Mouse (Mus musculus): ENCODE measurements around the gene Gm9999. TPM values are rescaled to one million over a fixed set of nuclear protein-coding genes. Genes with fewer than 3 reads are reported as not detected.
"Not testable (repeated sequence)": the region's sequence is repeated elsewhere in the genome, so short reads cannot be mapped to it uniquely, and the experiment has no call there.

Gene Gm9999
- polyA plus RNA-seq, 1 experiment, result not detected

DNA sequence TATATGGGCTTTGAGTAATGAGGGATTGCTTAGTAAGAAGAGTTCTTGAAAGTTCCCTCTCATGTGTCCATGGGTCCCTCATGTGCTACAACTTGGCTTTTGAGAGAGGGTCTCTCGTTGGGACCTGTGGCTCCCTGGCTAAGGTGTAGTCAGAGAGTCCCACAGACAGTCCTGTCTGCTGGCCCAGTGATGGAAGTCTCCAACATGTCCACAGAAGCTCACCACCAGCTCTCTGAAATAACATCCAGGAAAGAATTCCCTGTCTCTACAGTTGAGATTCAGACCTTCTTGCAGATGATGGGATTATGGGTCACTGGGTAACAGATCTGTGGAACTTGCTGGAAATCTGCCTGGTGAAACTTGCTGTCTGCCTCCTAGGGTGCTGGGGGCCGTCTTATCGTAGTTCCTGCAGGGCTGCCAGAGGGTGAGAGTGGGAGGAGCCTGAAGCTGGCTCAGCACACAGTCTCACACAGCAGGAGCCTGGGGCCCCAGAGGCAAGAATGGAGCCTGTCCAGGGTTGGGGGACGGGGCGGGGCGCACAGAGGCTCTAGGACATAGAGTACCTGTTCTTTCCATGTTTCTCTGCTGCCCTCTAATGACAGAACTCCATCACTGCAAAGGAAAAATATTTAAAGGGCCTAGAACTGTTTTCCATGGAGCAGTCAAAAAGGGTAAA lies 32.1 kb downstream of the Gm9999 start:
- Histone ChIP-seq H3K4me1 (ENCODE audit: control insufficient read depth, insufficient read depth, low read length) (peaks cover 7% of the 10 kb centered on the region), H3K27ac (ENCODE audit: control insufficient read depth, insufficient read depth, low read depth, low read length, poor library complexity) (peak overlapping the region; percentile 75), H3K4me3 (replicated peaks; ENCODE audit: control insufficient read depth, low read depth, low read length) (no peak overlapping the region)
- WGBS, result 5% methylated on average over 6 of the region's 6 CpGs
- TF ChIP-seq CTCF (IDR thresholded peaks at IDR 0.05; ENCODE audit: control insufficient read depth, insufficient read depth, low read length), result peak; percentile 53
- peak; percentile 20; the same call in 1 of the 2 replicates for TF ChIP-seq POLR2A (IDR thresholded peaks at IDR 0.05; ENCODE audit: borderline replicate concordance, control insufficient read depth, low read depth, low read length)

DNA sequence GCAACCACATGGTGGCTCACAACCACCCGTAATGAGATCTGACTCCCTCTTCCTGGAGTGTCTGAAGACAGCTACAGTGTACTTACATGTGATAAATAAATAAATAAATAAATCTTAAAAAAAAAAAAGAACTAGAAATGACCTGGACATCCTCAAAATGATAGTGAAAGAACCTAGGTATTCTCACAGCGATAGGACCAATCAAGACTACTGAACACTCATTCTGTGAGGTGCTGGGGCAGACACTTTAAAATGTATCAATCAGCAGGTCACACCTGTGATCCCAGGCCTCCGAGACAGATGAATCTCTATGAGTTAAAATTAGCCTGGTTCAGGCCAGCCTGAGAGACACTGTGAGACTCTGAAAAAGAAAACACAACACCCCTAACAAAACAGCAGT lies 33.2 kb downstream of the Gm9999 start:
- Histone ChIP-seq H3K4me3 (replicated peaks; ENCODE audit: control insufficient read depth, low read depth, low read length) (no peak overlapping the region), H3K27ac (ENCODE audit: control insufficient read depth, insufficient read depth, low read depth, low read length, poor library complexity) (no peak overlapping the region), H3K4me1 (ENCODE audit: control insufficient read depth, insufficient read depth, low read length) (peaks cover 7% of the 10 kb centered on the region)
- WGBS, result 83% methylated on average over 3 of the region's 3 CpGs
- TF ChIP-seq POLR2A (IDR thresholded peaks at IDR 0.05; ENCODE audit: borderline replicate concordance, control insufficient read depth, low read depth, low read length), result no peak

DNA sequence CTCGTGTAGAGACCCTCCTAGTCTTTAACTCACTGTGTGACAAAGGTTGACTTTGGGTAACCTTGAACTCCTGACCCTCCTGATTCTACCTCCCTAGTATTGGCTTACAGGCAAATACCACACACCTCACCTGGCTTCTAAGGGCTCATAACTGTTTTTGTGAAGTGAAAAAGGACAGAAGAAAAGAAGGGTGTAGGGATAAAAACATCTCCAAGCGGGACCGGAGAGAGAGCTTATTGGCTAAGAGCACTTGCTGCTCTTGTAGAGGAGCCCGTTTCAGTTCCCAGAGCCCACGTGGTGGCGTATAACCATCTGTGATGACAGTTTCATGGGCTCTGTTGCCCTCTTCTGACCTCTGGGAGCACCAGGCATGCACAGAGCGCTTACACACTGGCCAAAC lies 33.8 kb downstream of the Gm9999 start:
- Histone ChIP-seq H3K4me3 (replicated peaks; ENCODE audit: control insufficient read depth, low read depth, low read length) (no peak overlapping the region), H3K4me1 (ENCODE audit: control insufficient read depth, insufficient read depth, low read length) (peaks cover 7% of the 10 kb centered on the region), H3K27ac (ENCODE audit: control insufficient read depth, insufficient read depth, low read depth, low read length, poor library complexity) (no peak overlapping the region)
- TF ChIP-seq POLR2A (IDR thresholded peaks at IDR 0.05; ENCODE audit: borderline replicate concordance, control insufficient read depth, low read depth, low read length) (no peak), CTCF (IDR thresholded peaks at IDR 0.05; ENCODE audit: control insufficient read depth, insufficient read depth, low read length) (no peak)
- 80% methylated on average over 7 of the region's 7 CpGs for WGBS

DNA sequence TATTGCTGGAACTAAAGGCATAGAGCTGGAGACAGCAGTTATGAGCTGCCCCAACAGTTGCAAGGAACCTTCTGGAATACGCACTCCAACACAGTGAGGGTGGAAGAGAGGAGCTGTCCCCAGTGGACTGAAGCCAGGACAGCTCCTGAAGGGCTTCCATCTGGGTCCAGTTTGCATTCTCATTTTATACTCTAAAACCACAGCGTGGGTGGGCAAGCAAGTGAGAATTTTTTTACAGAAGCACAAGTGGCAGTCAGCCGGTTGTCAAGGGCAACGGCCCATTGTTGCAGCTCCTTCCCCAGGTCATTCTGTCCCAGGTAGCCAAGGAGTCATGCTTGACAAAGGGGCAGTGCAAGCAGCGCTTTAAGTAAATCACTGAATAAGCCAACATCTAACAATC lies 36.3 kb downstream of the Gm9999 start:
- TF ChIP-seq CTCF (IDR thresholded peaks at IDR 0.05; ENCODE audit: control insufficient read depth, insufficient read depth, low read length), result no peak
- TF ChIP-seq POLR2A (IDR thresholded peaks at IDR 0.05; ENCODE audit: borderline replicate concordance, control insufficient read depth, low read depth, low read length), result no peak
- H3K4me3 ChIP-seq (replicated peaks; ENCODE audit: control insufficient read depth, low read depth, low read length), result no peak overlapping the region
- WGBS, result 81% methylated on average over 5 of the region's 5 CpGs
- peaks cover 4% of the 10 kb centered on the region for H3K4me1 ChIP-seq (ENCODE audit: control insufficient read depth, insufficient read depth, low read length)
- H3K27ac ChIP-seq (ENCODE audit: control insufficient read depth, insufficient read depth, low read depth, low read length, poor library complexity), result no peak overlapping the region

DNA sequence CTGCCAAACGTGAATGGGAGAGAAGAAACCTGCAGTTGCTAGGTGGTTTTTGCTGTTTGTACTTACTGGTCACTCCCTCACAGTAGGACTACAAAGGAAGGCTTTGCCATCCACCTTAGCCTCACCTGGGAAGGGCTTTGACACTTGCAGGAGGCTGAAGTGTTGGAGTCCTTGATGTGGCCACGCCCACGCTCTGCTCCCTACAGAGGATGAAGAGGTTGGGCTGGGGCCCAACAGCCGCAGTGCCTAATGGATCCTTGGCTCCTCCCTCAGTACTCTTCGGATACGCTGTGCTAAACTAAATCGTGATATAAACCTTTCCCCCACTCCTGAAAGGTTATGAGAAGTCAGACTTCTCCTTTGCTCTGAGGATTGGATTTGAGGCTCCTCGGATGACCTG lies 37.6 kb downstream of the Gm9999 start:
- TF ChIP-seq POLR2A (IDR thresholded peaks at IDR 0.05; ENCODE audit: borderline replicate concordance, control insufficient read depth, low read depth, low read length) (no peak), CTCF (IDR thresholded peaks at IDR 0.05; ENCODE audit: control insufficient read depth, insufficient read depth, low read length) (no peak)
- no peaks in the 10 kb centered on the region; the same call in 1 of the 2 replicates for H3K4me1 ChIP-seq (ENCODE audit: control insufficient read depth, insufficient read depth, low read length)
- no peak overlapping the region for H3K4me3 ChIP-seq (replicated peaks; ENCODE audit: control insufficient read depth, low read depth, low read length)
- WGBS, result 71% methylated on average over 8 of the region's 8 CpGs
- no peak overlapping the region for H3K27ac ChIP-seq (ENCODE audit: control insufficient read depth, insufficient read depth, low read depth, low read length, poor library complexity)

GRCm38 (mm10) chr7:47022482-47022881 lies 39.1 kb downstream of the Gm9999 start:
- H3K27ac ChIP-seq (ENCODE audit: control insufficient read depth, insufficient read depth, low read depth, low read length, poor library complexity), result no peak overlapping the region
- no peak for TF ChIP-seq POLR2A (IDR thresholded peaks at IDR 0.05; ENCODE audit: borderline replicate concordance, control insufficient read depth, low read depth, low read length)
- 3% methylated on average over 8 of the region's 8 CpGs for WGBS
- H3K4me1 ChIP-seq (ENCODE audit: control insufficient read depth, insufficient read depth, low read length), result no peaks in the 10 kb centered on the region; the same call in 1 of the 2 replicates
- H3K4me3 ChIP-seq (replicated peaks; ENCODE audit: control insufficient read depth, low read depth, low read length), result peak overlapping the region; percentile 21

- TF ChIP-seq POLR2A (IDR thresholded peaks at IDR 0.05; ENCODE audit: borderline replicate concordance, control insufficient read depth, low read depth, low read length), result no peak
- TF ChIP-seq CTCF (IDR thresholded peaks at IDR 0.05; ENCODE audit: control insufficient read depth, insufficient read depth, low read length), result peak; percentile 92
- 4% methylated on average over 6 of the region's 6 CpGs for WGBS
- Histone ChIP-seq H3K4me1 (ENCODE audit: control insufficient read depth, insufficient read depth, low read length) (no peaks in the 10 kb centered on the region; the same call in none of the 2 replicates), H3K27ac (ENCODE audit: control insufficient read depth, insufficient read depth, low read depth, low read length, poor library complexity) (no peak overlapping the region), H3K4me3 (replicated peaks; ENCODE audit: control insufficient read depth, low read depth, low read length) (no peak overlapping the region)
Measured at GRCm38 (mm10) chr7:47023530-47023929, 40.1 kb downstream of the Gm9999 start.

- no peaks in the 10 kb centered on the region; the same call in none of the 2 replicates for H3K4me1 ChIP-seq (ENCODE audit: control insufficient read depth, insufficient read depth, low read length)
- no peak overlapping the region for H3K4me3 ChIP-seq (replicated peaks; ENCODE audit: control insufficient read depth, low read depth, low read length)
- no peak overlapping the region for H3K27ac ChIP-seq (ENCODE audit: control insufficient read depth, insufficient read depth, low read depth, low read length, poor library complexity)
- 87% methylated on average over 7 of the region's 7 CpGs for WGBS
- TF ChIP-seq POLR2A (IDR thresholded peaks at IDR 0.05; ENCODE audit: borderline replicate concordance, control insufficient read depth, low read depth, low read length) (no peak), CTCF (IDR thresholded peaks at IDR 0.05; ENCODE audit: control insufficient read depth, insufficient read depth, low read length) (no peak)
Measured at GRCm38 (mm10) chr7:47024454-47024853, 41.1 kb downstream of the Gm9999 start.

- Histone ChIP-seq H3K4me1 (ENCODE audit: control insufficient read depth, insufficient read depth, low read length) (no peaks in the 10 kb centered on the region; the same call in none of the 2 replicates), H3K27ac (ENCODE audit: control insufficient read depth, insufficient read depth, low read depth, low read length, poor library complexity) (no peak overlapping the region), H3K4me3 (replicated peaks; ENCODE audit: control insufficient read depth, low read depth, low read length) (no peak overlapping the region)
- no peak for TF ChIP-seq POLR2A (IDR thresholded peaks at IDR 0.05; ENCODE audit: borderline replicate concordance, control insufficient read depth, low read depth, low read length)
- no peak for TF ChIP-seq CTCF (IDR thresholded peaks at IDR 0.05; ENCODE audit: control insufficient read depth, insufficient read depth, low read length)
- WGBS, result 85% methylated on average over 9 of the region's 9 CpGs
Measured at GRCm38 (mm10) chr7:47025429-47025828, 42.0 kb downstream of the Gm9999 start.

- not testable (repeated sequence) for H3K4me3 ChIP-seq (replicated peaks; ENCODE audit: control insufficient read depth, low read depth, low read length); H3K4me1 ChIP-seq (ENCODE audit: control insufficient read depth, insufficient read depth, low read length); H3K27ac ChIP-seq (ENCODE audit: control insufficient read depth, insufficient read depth, low read depth, low read length, poor library complexity)
- WGBS, result 84% methylated on average over 3 of the region's 3 CpGs
Measured at GRCm38 (mm10) chr7:47026899-47027298, 43.5 kb downstream of the Gm9999 start.

Measured in bone marrow, adult 2 months (tissue).